Mouse (Mus musculus) megakaryocyte progenitor cell, adult 5-6 weeks (primary cell): ENCODE data around the gene Casq2. TPM values are rescaled to one million over a fixed set of nuclear protein-coding genes. Genes with fewer than 3 reads are reported as not detected.
A peak's percentile ranks its signal among the peaks of the same experiment; 100 is the strongest.
"Not testable (repeated sequence)": the region's sequence is repeated elsewhere in the genome, so short reads cannot be mapped to it uniquely, and the experiment has no call there.

Source experiments
- ATAC-seq: replicated peaks from 2 replicates; pipeline ENCODE4 v1.8.0; 2016; ENCODE audit warnings: mild to moderate bottlenecking, moderate TSS enrichment, inconsistent platforms; ENCODE audit not compliant: poor library complexity
- total RNA-seq, 2 experiments: library from RNA; stranded (forward) in 1 of 2; stranded (reverse) in 1 of 2; fragments of 157-497, 149-512 nt in 1 of 2; fragments of 200-1000 nt in 1 of 2; gene quantifications; 2 replicates each; pipeline versions ENCODE4 v1.2.3 to v1.2.4; 2015 to 2017

Gene Casq2
- total RNA-seq, 2 experiments from 2014 or later = not detected

DNA sequence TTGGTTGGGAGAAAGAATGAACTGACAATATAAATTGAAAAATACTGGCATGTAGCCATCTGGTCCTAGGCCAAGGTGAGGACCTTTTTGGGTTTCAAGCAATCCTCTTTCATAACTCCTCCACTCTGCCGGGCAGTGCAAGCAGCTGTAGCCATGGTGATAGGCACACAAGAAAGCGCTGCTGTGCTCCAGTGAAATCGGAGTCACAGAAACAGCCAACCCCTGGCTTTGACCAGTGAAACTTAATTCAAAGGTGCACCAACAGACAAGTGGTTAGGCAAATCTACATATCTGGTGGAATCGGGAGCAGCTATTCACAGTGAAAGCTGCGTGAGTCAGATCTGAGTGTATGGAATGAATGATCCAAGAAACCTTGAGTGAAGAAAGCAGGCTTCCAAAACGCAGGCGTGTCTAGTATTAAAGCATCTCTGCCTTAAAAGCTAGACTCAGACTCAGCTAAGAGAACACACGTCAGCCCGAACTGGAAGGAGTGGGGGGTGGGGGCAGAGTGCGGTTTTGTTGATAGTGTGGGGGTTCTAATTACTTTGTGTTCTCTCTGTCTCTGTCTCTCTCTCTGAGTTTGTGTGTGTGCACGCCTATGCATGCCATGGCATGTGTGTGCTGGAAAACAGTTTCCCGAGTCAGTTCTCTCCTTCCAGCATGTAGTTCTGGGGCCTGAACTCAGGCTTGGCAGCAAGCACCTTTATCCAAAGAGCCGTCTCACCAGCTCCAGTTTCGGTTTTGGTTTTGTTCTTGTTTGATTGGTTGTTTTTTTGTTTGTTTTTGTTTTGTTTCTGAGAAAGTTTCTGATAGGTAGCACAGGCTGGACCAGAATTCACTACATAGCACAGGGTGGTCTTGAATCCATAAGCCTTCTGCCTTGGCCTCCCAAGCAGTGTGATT is 73.5 kb downstream of the Casq2 start:
- peak; percentile 43; the same call in 1 of the 2 replicates for ATAC-seq

- not testable (repeated sequence) for ATAC-seq
Measured at GRCm38 (mm10) chr3:102163861-102164260, 77.6 kb downstream of the Casq2 start.

DNA sequence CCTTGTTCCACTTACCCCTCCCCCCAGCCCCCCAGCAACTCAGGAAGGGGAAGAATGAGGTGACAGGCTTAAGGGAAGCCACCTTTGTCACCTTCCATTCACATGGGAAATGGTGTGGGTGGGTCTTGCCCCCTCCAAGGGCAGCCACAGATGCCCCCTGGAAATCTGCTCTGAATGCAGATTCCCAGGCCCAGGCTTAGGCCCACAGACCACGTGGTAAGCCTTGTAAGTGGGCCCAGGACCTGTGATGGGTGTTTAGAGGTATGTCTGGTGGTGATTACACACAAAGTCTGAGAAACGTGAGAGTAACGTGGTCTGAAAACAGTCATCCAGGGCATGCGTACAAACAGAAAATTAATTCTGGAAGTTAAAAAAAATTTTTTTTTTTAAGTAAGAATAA is 78.7 kb downstream of the Casq2 start:
- ATAC-seq = no peak

- peak; percentile 89 for ATAC-seq
Measured at GRCm38 (mm10) chr3:102165536-102166286, 79.5 kb downstream of the Casq2 start.

DNA sequence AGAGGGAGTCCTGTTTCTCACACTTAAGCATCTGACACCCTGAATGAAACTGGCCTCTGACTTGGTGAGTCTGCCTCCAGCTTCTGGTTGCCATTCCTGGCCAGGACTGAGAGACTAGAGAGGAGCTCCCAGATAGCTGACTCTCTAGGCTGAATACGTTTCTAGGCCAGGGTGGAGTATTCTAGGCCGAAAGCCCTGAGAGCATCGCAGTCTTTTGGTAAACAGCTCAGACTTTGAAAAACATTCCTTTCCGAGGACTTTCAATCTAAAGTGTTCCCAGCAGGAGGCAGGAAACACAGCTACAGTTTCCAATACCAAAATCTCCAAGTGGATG is 80.0 kb downstream of the Casq2 start:
- no peak for ATAC-seq

GRCm38 (mm10) chr3:102166794-102167193 is 80.6 kb downstream of the Casq2 start:
- ATAC-seq = no peak

DNA sequence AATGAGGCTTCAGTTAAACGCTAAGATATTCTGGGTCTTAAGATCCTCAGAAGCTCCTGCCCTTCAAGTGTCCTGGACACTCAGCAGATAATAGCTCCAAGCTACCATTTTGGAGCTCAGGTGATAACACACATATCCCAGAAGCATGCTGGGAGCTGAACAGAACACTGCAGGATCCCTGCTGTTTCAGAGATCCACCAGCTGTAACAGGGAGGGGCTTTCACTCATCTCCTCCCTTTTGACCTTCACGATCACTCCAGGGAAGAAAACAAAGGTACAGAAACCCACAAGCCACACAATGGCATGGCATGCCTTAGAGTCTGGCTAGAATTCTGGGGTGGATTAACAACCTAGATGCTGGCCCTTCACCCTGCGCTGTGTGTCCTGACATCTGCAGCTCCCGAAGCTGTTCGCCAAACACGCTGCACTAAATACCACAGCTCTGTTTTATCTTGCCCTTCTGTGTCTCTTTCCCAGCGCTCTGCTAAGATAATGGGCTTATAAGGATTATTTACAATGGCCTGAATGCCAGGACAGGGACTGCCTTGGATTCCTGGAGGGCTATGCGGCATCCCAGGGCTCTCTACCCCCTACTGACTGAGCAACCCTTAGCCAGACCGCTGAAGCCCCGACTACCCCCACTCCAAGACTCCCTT is 81.5 kb downstream of the Casq2 start:
- ATAC-seq = peak; percentile 16; the same call in 1 of the 2 replicates

- ATAC-seq = peak; percentile 24; the same call in 1 of the 2 replicates
Measured at GRCm38 (mm10) chr3:102169197-102169905, 83.1 kb downstream of the Casq2 start.

- ATAC-seq = no peak
Measured at GRCm38 (mm10) chr3:102174118-102174865, 88.1 kb downstream of the Casq2 start.

DNA sequence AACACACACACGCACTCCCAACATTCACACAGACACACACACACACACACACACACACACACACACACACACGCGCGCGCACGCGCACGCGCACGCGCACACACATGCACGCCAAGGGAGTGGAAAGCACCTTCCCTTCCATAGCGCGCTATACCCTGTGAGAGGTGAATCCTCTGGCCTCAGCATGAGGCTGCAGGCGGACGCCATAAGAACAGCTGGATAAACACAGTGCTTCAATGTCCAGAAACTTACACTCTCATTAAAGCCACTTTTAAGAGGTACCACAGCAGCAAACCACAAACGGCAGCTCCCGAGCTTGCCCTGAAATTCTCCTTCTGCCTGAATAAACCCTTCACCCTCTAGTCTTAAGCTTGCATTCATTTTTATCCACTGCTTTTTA is 89.5 kb downstream of the Casq2 start:
- no peak for ATAC-seq

DNA sequence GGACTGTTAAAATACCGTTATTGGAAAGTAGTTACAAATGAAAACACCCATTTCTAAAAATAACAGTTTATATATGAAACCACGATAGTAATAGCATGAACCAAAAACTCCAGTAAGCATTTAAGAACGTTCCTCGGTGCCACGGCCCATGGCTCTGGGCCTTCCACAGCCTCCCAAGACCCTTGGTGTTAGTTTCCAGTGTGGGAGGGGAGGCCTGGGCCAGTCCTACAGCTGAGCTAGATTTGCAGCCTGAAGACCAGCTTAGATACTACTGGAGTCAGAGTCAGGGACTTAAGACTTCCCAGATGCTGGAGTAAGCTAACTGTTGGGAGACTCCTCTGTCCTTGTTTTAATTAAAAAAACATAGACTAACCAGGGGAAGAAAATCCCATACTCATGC is 89.9 kb downstream of the Casq2 start:
- no peak for ATAC-seq

GRCm38 (mm10) chr3:102177837-102178615 is 91.8 kb downstream of the Casq2 start:
- ATAC-seq = no peak

GRCm38 (mm10) chr3:102179869-102180268 is 93.7 kb downstream of the Casq2 start:
- ATAC-seq = no peak

- peak; percentile 87 for ATAC-seq
Measured at GRCm38 (mm10) chr3:102180746-102181145, 94.5 kb downstream of the Casq2 start.

DNA sequence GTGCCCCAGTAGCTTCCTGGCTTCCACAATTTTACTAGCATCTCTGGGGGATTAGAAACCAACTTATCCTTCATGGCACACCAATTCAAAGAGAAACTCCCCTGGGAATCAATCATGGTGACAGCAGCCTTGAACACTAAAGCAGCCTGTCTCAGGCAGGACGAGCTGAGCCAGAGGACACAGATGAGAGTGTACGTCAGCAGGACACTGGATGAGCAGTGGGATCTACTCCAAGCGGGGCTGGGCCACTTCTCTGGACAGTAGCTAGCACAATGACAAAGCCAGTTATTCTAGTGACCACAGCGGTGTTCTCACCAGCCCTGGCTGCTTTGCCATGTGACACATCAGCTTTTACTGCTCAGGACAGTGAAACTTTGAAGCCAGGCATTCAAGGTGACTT is 95.0 kb downstream of the Casq2 start:
- ATAC-seq = no peak

GRCm38 (mm10) chr3:102182601-102183000 is 96.4 kb downstream of the Casq2 start:
- ATAC-seq = no peak

DNA sequence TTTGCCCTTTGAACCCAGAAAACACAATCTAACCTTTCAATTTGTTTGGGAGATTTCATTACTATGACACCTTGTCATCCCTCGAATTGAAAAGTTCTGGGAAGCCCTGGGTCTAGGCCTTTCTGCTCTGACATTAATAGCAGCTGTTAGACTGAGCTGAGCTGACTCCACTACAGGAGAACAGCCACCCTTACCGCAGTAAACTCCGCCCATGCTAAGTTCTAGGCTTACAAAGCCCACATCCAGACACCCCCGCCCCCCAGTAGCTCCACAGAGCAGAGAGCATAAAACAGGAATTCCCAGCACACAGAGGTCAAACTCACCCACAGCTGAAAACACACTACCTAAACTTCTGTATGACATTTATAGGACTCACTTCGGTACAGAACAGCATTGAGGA is 98.5 kb downstream of the Casq2 start:
- no peak for ATAC-seq

DNA sequence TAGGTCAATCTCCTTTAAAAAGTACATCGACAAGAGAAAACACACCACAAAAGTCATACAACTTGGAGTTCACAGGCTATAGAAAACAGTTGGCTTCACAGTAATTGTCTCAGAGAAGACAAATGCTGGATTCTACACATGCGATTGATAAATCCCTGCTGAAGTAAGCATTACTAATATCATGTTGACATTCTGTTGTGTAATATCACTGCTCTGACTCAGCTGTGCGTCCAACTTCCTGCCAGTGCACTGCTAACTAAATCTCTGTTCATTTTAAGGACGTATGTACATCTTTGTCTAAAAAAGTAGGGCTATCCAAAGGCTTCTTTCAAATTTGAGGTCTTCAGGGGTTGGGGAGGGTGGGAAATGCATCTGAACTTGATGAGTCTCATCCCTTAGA is 101.2 kb downstream of the Casq2 start:
- no peak for ATAC-seq

GRCm38 (mm10) chr3:102188972-102189371 is 102.8 kb downstream of the Casq2 start:
- no peak for ATAC-seq
